Mouse (Mus musculus) neural tube, embryonic 10.5 days (tissue): Measurements from ENCODE around the gene Hadh.

ENCODE experiments used
- DNase-seq: peaks from one replicate; pipeline ENCODE4 v3.0.0-alpha.2; 2017; ENCODE audit warnings: low spot score; ENCODE audit errors: extremely low spot score

Gene Hadh

DNA sequence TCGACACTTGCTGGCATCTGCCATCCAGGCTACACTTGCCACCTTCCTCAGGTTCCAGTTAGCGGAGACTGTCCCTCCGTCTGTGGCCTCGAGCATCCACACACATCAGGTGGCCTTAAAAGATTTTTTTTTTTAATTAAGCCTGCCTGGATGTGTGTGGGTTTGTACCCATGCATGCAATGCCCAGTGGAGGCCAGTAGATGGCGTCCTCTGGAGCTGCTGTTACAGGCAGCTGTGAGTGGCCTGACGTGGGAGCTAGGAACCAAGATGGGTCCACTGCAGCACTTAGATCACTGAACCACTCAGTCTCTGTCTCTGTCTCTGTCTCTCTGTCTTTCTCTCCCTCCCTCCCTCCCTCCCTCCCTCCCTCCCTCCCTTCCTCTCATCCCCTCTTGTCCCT, 43.8 kb downstream of the Hadh start:
- no peak for DNase-seq

DNA sequence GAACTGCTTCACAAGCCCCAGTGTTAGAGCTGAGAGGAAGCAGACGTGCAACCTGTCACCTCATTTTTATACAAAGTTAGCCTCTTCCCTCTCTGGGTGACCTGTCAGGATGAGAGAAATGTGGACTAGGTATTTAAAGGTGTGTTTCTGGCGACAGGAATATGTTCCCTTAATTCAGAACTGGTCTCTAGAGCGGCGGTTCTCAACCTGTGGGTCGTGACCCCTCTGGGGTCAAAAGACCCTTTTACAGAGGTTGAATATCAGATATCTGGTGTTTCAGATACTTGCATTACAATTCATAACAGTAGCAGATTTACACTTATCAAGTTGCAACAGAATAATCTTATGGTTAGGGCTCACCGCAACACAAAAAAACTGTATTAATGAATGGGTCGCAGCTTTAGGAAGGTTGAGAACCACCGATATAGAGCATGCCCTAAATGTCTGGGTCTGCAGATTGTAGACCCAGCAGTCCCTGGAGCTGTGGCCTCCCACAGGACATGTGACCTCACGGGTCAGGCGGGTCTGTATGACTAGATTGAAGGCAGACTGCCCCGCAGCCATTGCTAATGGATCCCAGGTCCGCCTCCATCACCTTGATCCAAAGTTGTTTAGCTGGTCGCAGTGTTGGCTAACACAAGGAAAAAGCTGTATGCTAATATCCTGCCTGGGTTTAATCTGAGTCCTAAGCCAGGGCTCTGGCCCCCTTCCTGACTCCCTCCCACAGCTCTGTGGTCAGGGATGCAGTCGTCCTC, 53.1 kb downstream of the Hadh start:
- DNase-seq = no peak

DNA sequence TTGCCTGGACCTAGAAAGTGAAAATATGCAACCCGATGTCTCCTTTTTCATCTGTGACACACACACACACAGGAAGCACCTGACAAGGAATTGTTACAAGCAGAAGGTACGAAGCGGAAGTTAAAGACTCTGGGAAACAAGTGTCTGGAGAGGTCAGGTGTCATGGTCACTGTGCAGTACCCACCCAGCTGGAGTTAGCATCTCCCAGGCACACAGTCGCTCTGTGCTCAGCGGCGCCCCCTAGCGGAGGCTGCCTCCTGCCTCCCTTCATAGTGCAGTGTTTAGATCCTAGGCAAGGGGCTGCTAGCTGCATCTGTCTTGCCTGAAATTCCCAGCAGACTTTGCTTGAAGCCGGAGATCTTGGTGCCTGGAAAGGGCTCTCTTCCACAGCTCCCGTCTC, 57.1 kb downstream of the Hadh start:
- no peak for DNase-seq

DNA sequence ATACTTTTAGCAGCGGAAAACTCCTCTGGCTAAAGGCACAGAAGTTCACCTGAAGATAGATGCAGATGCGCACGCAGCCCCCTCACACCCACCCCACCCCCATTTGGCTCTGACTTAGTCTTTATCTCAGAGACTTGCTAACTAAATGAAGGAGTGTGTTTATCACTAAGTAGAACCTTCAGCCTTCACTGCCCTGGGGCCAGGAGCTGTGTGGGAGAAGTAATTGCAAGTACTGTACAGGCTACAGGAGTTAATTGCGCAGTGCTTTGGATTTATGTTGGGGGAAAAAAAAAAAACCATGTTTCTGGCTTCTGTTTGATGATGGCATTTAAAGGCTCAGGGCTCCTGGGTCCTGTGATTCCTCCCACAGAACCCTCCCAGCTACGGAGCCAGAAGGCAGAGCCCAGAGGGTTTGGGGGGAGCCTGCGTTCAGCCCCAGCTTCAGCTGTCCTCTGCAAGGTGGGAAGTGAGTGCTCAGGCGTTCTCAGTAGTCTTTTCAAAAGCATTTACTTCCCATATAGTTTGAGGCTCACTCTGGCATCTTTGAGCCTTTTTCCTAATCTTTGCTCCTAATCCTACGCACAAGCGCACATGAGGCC, 57.7 kb downstream of the Hadh start:
- no peak for DNase-seq

DNA sequence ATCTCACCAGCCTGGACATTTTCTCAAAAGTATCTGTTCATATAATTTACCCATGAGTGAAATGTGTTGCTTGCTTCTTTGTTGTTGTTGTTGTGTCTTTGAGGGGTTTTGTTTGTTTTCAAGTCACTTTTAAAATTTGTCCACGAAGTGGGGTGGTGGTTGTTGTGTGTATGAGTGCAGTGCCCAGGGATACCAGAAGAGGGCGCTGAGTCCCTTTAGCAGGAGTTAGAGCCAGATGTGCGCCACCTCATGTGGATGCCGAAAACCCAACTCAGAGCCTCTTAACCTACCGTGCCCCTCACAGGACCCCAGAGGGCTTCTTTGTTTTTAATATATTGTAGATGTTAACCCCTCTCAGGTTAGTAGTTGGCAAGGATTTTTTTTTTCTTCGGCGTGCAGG, 59.7 kb downstream of the Hadh start:
- DNase-seq = no peak

DNA sequence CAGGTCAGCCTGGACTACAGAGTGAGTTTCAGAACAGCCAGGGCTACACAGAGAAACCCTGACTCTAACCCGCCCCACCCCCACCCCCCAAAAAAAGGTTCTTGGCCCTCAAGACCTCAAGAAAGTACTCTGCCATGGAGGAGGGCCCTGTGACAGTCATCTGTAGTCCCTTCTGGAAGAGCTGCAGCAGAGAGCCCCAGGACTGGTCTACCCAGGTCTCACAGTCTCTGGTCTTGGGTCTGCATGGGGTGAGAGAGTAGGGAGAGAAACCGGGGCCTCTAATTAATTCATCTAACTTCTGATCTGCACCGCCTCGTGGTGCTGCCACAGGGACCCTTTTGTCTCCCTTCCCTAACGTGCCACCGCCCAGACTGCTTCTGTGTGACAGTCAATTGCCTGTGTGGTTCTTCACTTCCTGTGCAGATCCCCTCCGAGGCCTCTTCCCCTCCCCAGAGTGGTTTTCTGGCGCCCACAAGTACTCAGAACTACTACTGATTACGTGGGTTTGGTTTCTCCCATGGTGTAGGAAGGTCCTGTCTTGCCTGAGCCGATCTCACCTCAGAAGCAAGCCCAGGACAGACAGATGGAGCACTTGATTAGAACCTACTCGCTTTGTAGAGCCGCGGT, 63.5 kb downstream of the Hadh start:
- no peak for DNase-seq

DNA sequence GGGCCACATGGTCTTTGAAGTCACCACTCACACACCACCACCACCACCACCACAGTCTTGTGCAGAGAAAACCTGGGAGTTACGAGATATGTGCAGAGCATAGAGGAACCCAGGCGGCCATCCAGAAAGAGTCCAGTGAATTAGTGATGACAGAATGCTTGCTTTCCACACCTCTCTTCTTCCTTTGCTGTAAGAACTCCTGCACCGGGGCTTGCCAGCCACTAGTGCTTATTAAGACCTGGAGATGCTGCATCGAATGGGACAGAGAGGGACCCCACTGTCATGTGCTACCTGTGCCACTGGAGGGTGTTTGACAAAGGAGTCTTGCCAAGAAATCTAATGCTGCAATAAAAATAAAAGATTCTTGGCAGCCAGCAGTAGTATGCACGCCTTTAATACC, 64.1 kb downstream of the Hadh start:
- DNase-seq = no peak

DNA sequence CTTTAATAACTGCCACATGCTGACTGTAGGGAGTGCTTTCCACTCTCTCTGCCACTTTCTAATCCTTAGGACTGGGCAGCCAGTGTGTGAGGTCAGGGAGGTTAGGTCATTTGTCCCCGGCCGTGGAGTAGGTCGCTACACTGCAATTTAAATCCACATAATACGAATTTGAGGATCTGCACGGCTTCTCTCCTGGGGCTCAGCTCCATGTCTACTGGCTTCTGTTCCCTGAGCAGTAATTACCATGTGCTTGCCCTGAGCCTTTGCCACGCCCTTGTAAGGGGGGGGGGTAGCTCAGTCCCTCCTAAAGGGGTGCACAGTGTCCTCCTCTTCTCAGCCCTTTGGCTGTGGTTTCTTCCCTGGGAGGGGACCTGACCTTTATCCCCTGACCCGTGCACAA, 69.6 kb downstream of the Hadh start:
- DNase-seq = no peak

DNA sequence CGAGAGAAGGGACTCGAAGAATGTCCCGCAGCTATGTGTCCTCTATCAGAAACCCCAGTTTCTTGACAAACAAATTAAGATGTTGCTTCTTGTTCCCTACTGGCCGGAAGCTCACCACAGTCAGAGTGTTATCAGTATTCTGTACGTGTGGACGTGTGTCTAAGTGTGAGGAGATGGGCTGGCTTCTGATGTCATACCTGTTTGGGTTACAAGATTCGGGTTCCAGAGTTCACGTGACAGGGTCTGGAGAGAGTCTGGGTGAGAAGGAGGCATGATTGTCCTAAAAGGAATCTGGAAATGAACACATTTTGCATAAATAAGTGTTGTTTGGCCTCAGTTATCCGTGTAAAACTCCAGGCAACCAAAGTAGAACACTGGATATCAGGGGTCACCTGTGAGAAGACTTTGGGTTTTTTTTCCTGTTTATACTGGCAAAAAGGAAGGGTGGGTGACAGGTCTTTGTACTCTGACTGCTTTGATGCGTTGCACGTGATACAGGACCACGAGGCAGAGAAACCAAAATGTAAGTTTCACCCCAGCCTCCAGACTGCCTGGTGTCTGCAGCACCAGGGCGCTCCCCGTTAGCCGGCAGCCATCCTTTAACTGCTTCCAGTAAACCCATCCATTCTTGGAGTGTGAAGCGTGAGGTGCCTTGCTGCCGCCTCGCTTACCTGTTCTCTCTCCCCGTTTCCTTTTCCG, 72.2 kb downstream of the Hadh start:
- no peak for DNase-seq

DNA sequence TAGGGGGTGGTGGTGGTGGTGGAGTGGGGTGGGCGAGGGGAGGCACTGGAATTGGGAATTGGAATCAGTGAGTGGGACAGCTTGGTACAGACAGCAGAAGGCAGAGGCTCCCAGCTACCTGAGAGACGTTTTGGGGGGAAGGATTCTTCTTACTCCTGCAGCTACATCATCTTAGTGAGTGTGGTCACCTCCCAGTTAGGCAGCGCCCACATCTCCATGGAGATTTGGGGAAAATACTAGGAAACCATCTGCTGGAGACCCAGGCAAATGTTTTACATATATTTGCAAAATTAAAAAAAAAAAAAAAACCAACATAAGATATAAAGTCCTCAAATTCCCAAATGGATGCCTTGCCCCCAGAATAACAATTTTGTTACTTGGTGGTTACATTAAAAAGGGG, 72.9 kb downstream of the Hadh start:
- DNase-seq = no peak

DNA sequence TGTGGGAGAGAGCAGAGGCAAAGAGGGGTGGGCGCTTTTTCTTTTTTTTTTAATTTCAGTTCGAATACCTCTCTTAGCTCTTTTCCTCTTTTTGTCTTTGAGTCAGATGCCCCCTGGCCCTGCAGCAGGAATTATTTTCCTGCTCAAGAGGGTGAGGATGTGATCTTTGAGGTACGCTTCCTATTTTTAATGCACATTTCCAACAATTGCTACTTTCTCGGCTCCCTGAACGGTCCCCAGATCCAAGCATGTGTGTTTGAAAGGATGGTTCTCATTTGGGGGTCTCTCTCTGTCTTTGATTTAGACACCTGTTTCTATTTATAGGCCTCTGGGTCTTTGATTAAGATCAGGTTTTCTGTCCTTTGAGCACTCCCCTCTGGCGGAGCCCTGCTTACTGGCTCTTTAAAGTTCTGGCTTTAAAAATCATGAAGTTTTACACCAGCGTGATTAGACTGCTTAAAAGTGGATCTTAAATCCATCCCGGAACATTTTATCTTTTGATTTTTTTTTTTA, 75.3 kb downstream of the Hadh start:
- no peak for DNase-seq

DNA sequence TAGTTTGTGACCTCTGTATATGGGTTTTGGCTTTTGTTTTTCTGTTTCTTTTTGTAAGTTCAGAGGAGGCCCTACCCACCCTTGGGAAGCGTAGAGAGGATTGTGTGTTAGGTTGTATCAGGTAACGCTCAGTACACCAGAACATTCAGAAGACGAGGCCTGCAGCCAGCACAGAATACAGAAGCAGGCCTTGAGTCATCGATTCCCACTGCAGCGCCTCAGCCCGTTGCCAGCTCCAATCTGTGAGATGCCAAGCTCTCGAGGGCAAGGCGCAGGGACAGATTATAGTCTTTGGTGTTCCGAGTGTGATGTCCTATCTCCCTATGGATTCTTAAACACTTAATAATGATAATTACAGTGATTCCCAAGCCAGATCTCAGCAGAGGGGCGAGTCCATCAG, 75.9 kb downstream of the Hadh start:
- no peak for DNase-seq

DNA sequence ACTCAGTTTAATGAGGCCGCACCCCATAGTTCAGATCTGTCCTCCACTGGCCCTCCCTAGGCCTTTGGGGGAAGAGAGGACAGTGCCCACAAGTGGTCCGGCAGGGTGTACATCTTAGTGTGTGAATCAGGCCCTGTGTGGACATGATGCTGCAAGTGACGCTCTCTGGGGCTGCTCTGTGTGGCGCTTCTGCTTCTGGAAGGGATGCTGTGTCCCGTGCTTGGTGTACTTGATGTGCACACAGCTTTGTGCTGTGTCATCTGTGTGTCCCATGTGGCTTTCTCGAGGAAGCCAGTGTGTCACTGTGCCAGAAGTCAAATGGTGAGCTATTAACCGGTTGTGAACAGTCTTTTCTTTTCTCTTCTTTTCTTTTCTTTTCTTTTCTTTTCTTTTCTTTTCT, 80.4 kb downstream of the Hadh start:
- no peak for DNase-seq

DNA sequence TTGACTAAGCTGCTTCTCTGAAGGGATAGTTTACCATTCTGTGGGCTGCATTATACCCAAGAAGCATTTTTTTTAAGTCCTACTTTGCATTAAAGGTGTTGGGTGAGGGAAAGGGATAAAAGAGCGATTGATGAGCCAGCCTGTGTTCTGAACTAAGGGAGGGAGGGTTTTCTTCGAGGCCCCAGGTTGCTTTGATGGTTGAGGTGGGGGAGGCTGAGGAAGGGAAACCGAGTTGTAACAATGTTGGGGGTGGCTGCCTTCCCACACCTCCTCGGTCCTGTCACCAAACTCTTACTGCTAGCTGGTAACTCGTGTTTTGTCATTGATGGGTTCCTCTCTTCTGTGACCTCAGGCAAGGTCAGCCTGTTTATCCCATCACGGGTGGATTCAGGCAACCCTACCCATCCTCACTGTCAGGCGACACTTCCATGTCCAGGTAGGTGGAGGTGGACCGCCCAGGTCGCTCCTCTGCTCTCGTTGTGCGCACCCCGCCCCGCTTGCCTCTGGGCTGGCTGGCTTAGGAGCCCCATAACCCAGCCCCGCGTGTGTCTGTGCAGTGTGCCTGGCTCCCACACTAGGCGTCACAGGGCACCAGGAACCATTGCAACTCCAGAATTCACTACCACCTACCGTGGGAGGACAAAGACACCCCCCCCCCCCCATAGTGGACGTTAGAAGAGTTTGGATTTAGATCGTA, 81.1 kb downstream of the Hadh start:
- no peak for DNase-seq

DNA sequence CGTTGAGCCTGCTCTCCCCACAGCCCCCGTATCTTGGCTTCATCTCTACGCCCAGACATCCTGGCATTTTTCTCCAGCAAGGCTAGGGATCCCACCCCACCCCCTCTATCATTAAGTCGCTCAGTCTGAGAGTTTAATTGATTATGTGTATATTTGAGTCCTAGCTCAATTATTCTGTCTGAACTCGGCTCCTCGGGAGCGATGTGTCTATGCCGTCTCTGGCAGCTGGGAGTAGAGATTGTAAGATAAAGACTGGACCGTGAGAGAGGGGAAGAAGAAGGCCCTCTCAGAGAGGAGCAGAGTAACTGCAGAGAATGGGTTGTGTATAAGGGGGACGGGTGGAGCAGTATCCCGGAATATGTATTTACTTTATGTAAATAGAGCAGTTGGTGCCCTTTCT, 81.7 kb downstream of the Hadh start:
- no peak for DNase-seq

DNA sequence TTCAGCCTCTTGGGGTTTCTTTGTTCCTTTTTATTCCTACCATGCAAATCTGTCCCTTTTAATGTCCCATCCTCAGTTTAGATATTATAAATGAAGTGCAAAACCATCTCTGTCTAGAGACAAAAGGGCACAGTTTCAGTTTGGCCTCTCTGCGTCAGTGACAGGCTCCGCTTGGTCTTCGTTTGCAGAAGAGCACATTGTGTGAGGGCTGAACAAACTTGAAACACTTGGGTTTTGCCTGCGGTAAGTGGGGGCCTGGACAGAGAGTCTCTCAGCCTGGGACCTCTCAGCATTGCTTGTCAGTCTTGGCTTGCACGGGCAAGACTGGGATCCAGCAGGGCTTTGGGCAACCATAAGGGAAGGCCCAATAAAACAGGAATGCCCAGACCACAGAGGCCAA, 85.7 kb downstream of the Hadh start:
- DNase-seq = no peak
